Mouse (Mus musculus) spleen, postnatal 14 days (tissue): ENCODE data around the gene Fam189a1.

Experiments used
- DNase-seq, 2 experiments: peaks; one replicate each; pipeline ENCODE4 v3.0.0; 2021 to 2022; ENCODE audit warnings: low spot score in 2 of 2

The Fam189a1 gene

GRCm38 (mm10) chr7:65156514-65156911 lies at the start of gene Fam189a1:
Fam189a1 (minus strand) TSS chr7:65156570.
- no peak for DNase-seq

GRCm38 (mm10) chr7:65206021-65206420 lies 49.7 kb upstream of the Fam189a1 start:
- DNase-seq = no peak

GRCm38 (mm10) chr7:65202719-65203118 lies 46.3 kb upstream of the Fam189a1 start:
- DNase-seq = no peak

GRCm38 (mm10) chr7:65180694-65181093 lies 24.3 kb upstream of the Fam189a1 start:
- DNase-seq = no peak

GRCm38 (mm10) chr7:65170762-65171161 lies 14.4 kb upstream of the Fam189a1 start:
- DNase-seq = no peak

GRCm38 (mm10) chr7:65157031-65158025 lies 958 bp upstream of the Fam189a1 start:
- DNase-seq = no peak

GRCm38 (mm10) chr7:65155628-65156513 lies 499 bp downstream of the Fam189a1 start:
- peak in 1 of 2 experiments; percentile 7 for DNase-seq

GRCm38 (mm10) chr7:65154576-65154975 lies 1.8 kb downstream of the Fam189a1 start:
- DNase-seq = no peak

- no peak for DNase-seq
Observed at GRCm38 (mm10) chr7:65153846-65154245, 2.5 kb downstream of the Fam189a1 start.

- no peak for DNase-seq
Observed at GRCm38 (mm10) chr7:65151526-65151925, 4.8 kb downstream of the Fam189a1 start.

- DNase-seq = no peak
Observed at GRCm38 (mm10) chr7:65149040-65149439, 7.3 kb downstream of the Fam189a1 start.

- DNase-seq = no peak
Observed at GRCm38 (mm10) chr7:65144881-65145280, 11.5 kb downstream of the Fam189a1 start.

GRCm38 (mm10) chr7:65141907-65142698 lies 14.3 kb downstream of the Fam189a1 start:
- DNase-seq = no peak

GRCm38 (mm10) chr7:65140832-65141231 lies 15.5 kb downstream of the Fam189a1 start:
- no peak for DNase-seq

- no peak for DNase-seq
Observed at GRCm38 (mm10) chr7:65140099-65140498, 16.3 kb downstream of the Fam189a1 start.

GRCm38 (mm10) chr7:65123766-65124165 lies 32.6 kb downstream of the Fam189a1 start:
- DNase-seq = no peak

GRCm38 (mm10) chr7:65116903-65117302 lies 39.5 kb downstream of the Fam189a1 start:
- no peak for DNase-seq

- DNase-seq = no peak
Observed at GRCm38 (mm10) chr7:65115366-65115765, 41.0 kb downstream of the Fam189a1 start.

- DNase-seq = no peak
Observed at GRCm38 (mm10) chr7:65111664-65112063, 44.7 kb downstream of the Fam189a1 start.

- no peak for DNase-seq
Observed at GRCm38 (mm10) chr7:65105566-65105965, 50.8 kb downstream of the Fam189a1 start.

- DNase-seq = no peak
Observed at GRCm38 (mm10) chr7:65105097-65105467, 51.3 kb downstream of the Fam189a1 start.
